Mouse (Mus musculus) G1E (cell line): ENCODE measurements around the gene Slc44a3.

ENCODE experiments used
- CTCF ChIP-seq: IDR thresholded peaks from 2 replicates; pipeline ENCODE4 v1.5.1; 2012; ENCODE audit warnings: low read depth, low read length, inconsistent platforms, mixed read lengths
- GATA1 ChIP-seq: IDR thresholded peaks from 2 replicates; pipeline ENCODE4 v1.6.1; 2012; ENCODE audit warnings: borderline replicate concordance, low read length, inconsistent platforms, mixed read lengths
- GATA2 ChIP-seq: IDR thresholded peaks from 2 replicates; pipeline ENCODE4 v1.6.1; 2012; ENCODE audit warnings: low read depth, low read length, inconsistent platforms, borderline replicate concordance
- POLR2AphosphoS5 ChIP-seq: IDR thresholded peaks from 2 replicates; pipeline ENCODE4 v1.6.1; 2012; ENCODE audit warnings: low read depth, low read length, inconsistent platforms; ENCODE audit not compliant: insufficient replicate concordance
- TAL1 ChIP-seq: conservative IDR thresholded peaks from 2 replicates; pipeline ENCODE4 v1.6.1; 2012; ENCODE audit warnings: low read depth, low read length, inconsistent platforms, mixed read lengths

GRCm38 (mm10) chr3:121433359-121433758 is 98.8 kb downstream of the Slc44a3 start:
- no peak for TF ChIP-seq CTCF
- no peak for TF ChIP-seq GATA2
- TF ChIP-seq GATA1: no peak
- no peak for TF ChIP-seq TAL1
- no peak for TF ChIP-seq POLR2AphosphoS5
